Mouse (Mus musculus) intestine, embryonic 14.5 days (tissue): Measurements from ENCODE around the gene Tnfrsf12a. TPM values are rescaled to one million over a fixed set of nuclear protein-coding genes. Genes with fewer than 3 reads are reported as not detected.
A peak's percentile ranks its signal among the peaks of the same experiment; 100 is the strongest.

Experiments
- ATAC-seq: fragments of 200-750 bp; cut with Nextera tagmentation; replicated peaks from 2 replicates; pipeline ENCODE4 v1.8.0; 2017; ENCODE audit warnings: low read depth, moderate number of reproducible peaks, moderate TSS enrichment, moderate library complexity; ENCODE audit not compliant: low FRiP score, low TSS enrichment
- DNase-seq: peaks from one replicate; pipeline ENCODE4 v3.0.0-alpha.2; 2018; ENCODE audit warnings: low spot score
- H3K27ac ChIP-seq: fragments of 300-500 bp; sonication (generic); 2 replicates; pipeline ENCODE4 v1.5.1; 2014; ENCODE audit warnings: low read depth, mild to moderate bottlenecking, control low read depth
- H3K27me3 ChIP-seq: fragments of 300-500 bp; sonication (generic); replicated peaks from 2 replicates; pipeline ENCODE4 v1.6.1; 2014; ENCODE audit warnings: low read length, control low read depth; ENCODE audit not compliant: control insufficient read depth, insufficient read depth
- H3K36me3 ChIP-seq: fragments of 300-500 bp; sonication (generic); 2 replicates; pipeline ENCODE4 v1.6.1; 2014; ENCODE audit warnings: low read length, control low read depth; ENCODE audit not compliant: control insufficient read depth, insufficient read depth
- H3K4me1 ChIP-seq: fragments of 300-500 bp; sonication (generic); replicated peaks from 2 replicates; pipeline ENCODE4 v1.6.1; 2014; ENCODE audit warnings: low read length, control low read depth, mixed read lengths; ENCODE audit not compliant: control insufficient read depth, insufficient read depth
- H3K4me2 ChIP-seq: fragments of 300-500 bp; sonication (generic); 2 replicates; pipeline ENCODE4 v1.6.1; 2014; ENCODE audit warnings: low read length
- H3K4me3 ChIP-seq: fragments of 300-500 bp; sonication (generic); 2 replicates; pipeline ENCODE4 v1.5.1; 2014; ENCODE audit warnings: low read depth, low read length, control low read depth, mixed read lengths
- H3K9ac ChIP-seq: fragments of 300-500 bp; sonication (generic); 2 replicates; pipeline ENCODE4 v1.6.1; 2014; ENCODE audit warnings: mild to moderate bottlenecking, low read length
- H3K9me3 ChIP-seq: fragments of 300-500 bp; sonication (generic); 2 replicates; pipeline ENCODE4 v1.6.1; 2016; ENCODE audit warnings: low read length, control low read depth; ENCODE audit not compliant: control insufficient read depth
- WGBS: fragments of 180-500 bp; shearing (Covaris S2); extraction: QIAGEN DNeasy Blood & Tissue Kit; methylation state at CpG from one replicate; pipeline ENCODE4 v1.1.7; 2014; 5-methylcytosine and 5-hydroxymethylcytosine counted together
- polyA plus RNA-seq: library from polyadenylated mRNA; unstranded; fragments of >200 nt; fragmentation: Nextera tagmentation; extraction: Ambion mirVana; gene quantifications from 2 replicates; pipeline ENCODE4 v1.2.1, GENCODE M21; 2014

Gene Tnfrsf12a
- polyA plus RNA-seq, 1 experiment from 2014 or later = 23.3 TPM

GRCm38 (mm10) chr17:23706212-23706611 is 28.9 kb upstream of the Tnfrsf12a start:
- no peak overlapping the region for H3K27ac ChIP-seq
- 7% methylated on average over 3 of the region's 3 CpGs for WGBS
- H3K27me3 ChIP-seq = 0 out of 2 replicates have a peak, but pooled peaks cover 4% of the 10 kb centered on the region
- DNase-seq (peak; percentile 90), ATAC-seq (peak; percentile 66; the same call in 1 of the 2 replicates)
- no peaks in the 10 kb centered on the region for H3K36me3 ChIP-seq
- no peaks in the 10 kb centered on the region for H3K9me3 ChIP-seq
- no peaks in the 10 kb centered on the region for H3K4me1 ChIP-seq
- no peak overlapping the region for H3K4me3 ChIP-seq
- no peak overlapping the region for H3K9ac ChIP-seq
- no peak overlapping the region for H3K4me2 ChIP-seq

GRCm38 (mm10) chr17:23705525-23706104 is 28.3 kb upstream of the Tnfrsf12a start:
- H3K9ac ChIP-seq = no peak overlapping the region
- peaks cover 9% of the 10 kb centered on the region; the same call in 1 of the 2 replicates for H3K27me3 ChIP-seq
- no peak overlapping the region for H3K27ac ChIP-seq
- DNase-seq (no peak), ATAC-seq (no peak)
- H3K4me3 ChIP-seq = no peak overlapping the region
- WGBS = 74% methylated on average over 7 of the region's 7 CpGs
- no peak overlapping the region for H3K4me2 ChIP-seq
- H3K9me3 ChIP-seq = no peaks in the 10 kb centered on the region
- H3K36me3 ChIP-seq = no peaks in the 10 kb centered on the region
- H3K4me1 ChIP-seq = no peaks in the 10 kb centered on the region

- H3K4me3 ChIP-seq = no peak overlapping the region
- ATAC-seq (no peak), DNase-seq (no peak)
- H3K4me1 ChIP-seq = no peaks in the 10 kb centered on the region
- H3K27me3 ChIP-seq = peaks cover 12% of the 10 kb centered on the region; the same call in 1 of the 2 replicates
- H3K9ac ChIP-seq = no peak overlapping the region
- no peaks in the 10 kb centered on the region for H3K9me3 ChIP-seq
- H3K4me2 ChIP-seq = no peak overlapping the region
- no peaks in the 10 kb centered on the region for H3K36me3 ChIP-seq
- WGBS = 60% methylated on average over 7 of the region's 7 CpGs
- no peak overlapping the region for H3K27ac ChIP-seq
These were observed 27.5 kb upstream of the Tnfrsf12a start for GRCm38 (mm10) chr17:23704741-23705140.

- no peak overlapping the region for H3K9ac ChIP-seq
- H3K4me1 ChIP-seq = no peaks in the 10 kb centered on the region
- no peak overlapping the region for H3K27ac ChIP-seq
- H3K36me3 ChIP-seq = no peaks in the 10 kb centered on the region
- H3K4me2 ChIP-seq = no peak overlapping the region
- ATAC-seq (no peak), DNase-seq (no peak)
- no peak overlapping the region for H3K4me3 ChIP-seq
- H3K9me3 ChIP-seq = no peaks in the 10 kb centered on the region
- 86% methylated on average over 9 of the region's 9 CpGs for WGBS
- peaks cover 25% of the 10 kb centered on the region; the same call in 1 of the 2 replicates for H3K27me3 ChIP-seq
These were observed 26.0 kb upstream of the Tnfrsf12a start for GRCm38 (mm10) chr17:23703301-23703700.

GRCm38 (mm10) chr17:23700079-23700478 is 22.8 kb upstream of the Tnfrsf12a start:
- 0% methylated on average over 27 of the region's 28 CpGs for WGBS
- DNase-seq (peak; percentile 87), ATAC-seq (peak; percentile 90)
- Histone ChIP-seq H3K9ac (peak overlapping the region; percentile 41), H3K4me2 (peak overlapping the region; percentile 99), H3K9me3 (no peaks in the 10 kb centered on the region), H3K4me1 (no peaks in the 10 kb centered on the region; the same call in 1 of the 2 replicates), H3K36me3 (no peaks in the 10 kb centered on the region), H3K27me3 (peaks cover 21% of the 10 kb centered on the region; the same call in 1 of the 2 replicates), H3K4me3 (peak overlapping the region; percentile 52), H3K27ac (no peak overlapping the region)

GRCm38 (mm10) chr17:23699131-23700077 is 22.1 kb upstream of the Tnfrsf12a start:
- Histone ChIP-seq H3K27me3 (peaks cover 21% of the 10 kb centered on the region; the same call in 1 of the 2 replicates), H3K9ac (peak overlapping the region; percentile 41), H3K36me3 (no peaks in the 10 kb centered on the region), H3K9me3 (no peaks in the 10 kb centered on the region), H3K4me1 (no peaks in the 10 kb centered on the region; the same call in 1 of the 2 replicates), H3K4me2 (peak overlapping the region; percentile 99), H3K27ac (no peak overlapping the region), H3K4me3 (peak overlapping the region; percentile 52)
- WGBS = under 1% methylated on average over 61 of the region's 101 CpGs
- ATAC-seq (peak; percentile 29), DNase-seq (no peak)

GRCm38 (mm10) chr17:23695801-23696200 is 18.5 kb upstream of the Tnfrsf12a start:
- Histone ChIP-seq H3K27ac (no peak overlapping the region), H3K9me3 (no peaks in the 10 kb centered on the region), H3K27me3 (peaks cover 18% of the 10 kb centered on the region; the same call in 1 of the 2 replicates), H3K9ac (no peak overlapping the region), H3K36me3 (no peaks in the 10 kb centered on the region), H3K4me2 (no peak overlapping the region), H3K4me3 (no peak overlapping the region), H3K4me1 (no peaks in the 10 kb centered on the region; the same call in 1 of the 2 replicates)
- DNase-seq (no peak), ATAC-seq (no peak)
- WGBS = 11% methylated on average over 3 of the region's 3 CpGs

- ATAC-seq (peak; percentile 70), DNase-seq (no peak)
- Histone ChIP-seq H3K9me3 (no peaks in the 10 kb centered on the region), H3K36me3 (no peaks in the 10 kb centered on the region), H3K4me3 (no peak overlapping the region), H3K4me1 (no peaks in the 10 kb centered on the region; the same call in 1 of the 2 replicates), H3K27ac (no peak overlapping the region), H3K4me2 (no peak overlapping the region), H3K9ac (no peak overlapping the region), H3K27me3 (peaks cover 10% of the 10 kb centered on the region; the same call in 1 of the 2 replicates)
- 62% methylated on average over 1 of the region's 1 CpGs for WGBS
These were observed 17.2 kb upstream of the Tnfrsf12a start for GRCm38 (mm10) chr17:23694491-23694890.
